Mouse (Mus musculus) C2C12 (cell line): ENCODE data around the gene Azi2. TPM values are rescaled to one million over a fixed set of nuclear protein-coding genes. Genes with fewer than 3 reads are reported as not detected.

Source experiments
- H3K27me3 ChIP-seq: one replicate; pipeline ENCODE4 v1.6.1; 2011; ENCODE audit not compliant: control insufficient read depth, insufficient read depth, insufficient read length
- H3K36me3 ChIP-seq: one replicate; pipeline ENCODE4 v1.6.1; 2011; ENCODE audit not compliant: control insufficient read depth, insufficient read depth
- H3K4me3 ChIP-seq: one replicate; pipeline ENCODE4 v1.5.1; 2011; ENCODE audit warnings: mild to moderate bottlenecking, control low read depth; ENCODE audit not compliant: poor library complexity, insufficient read depth, severe bottlenecking
- H3K79me2 ChIP-seq: one replicate; pipeline ENCODE4 v1.6.1; 2011; ENCODE audit not compliant: control insufficient read depth, insufficient read depth
- H3K79me3 ChIP-seq: one replicate; pipeline ENCODE4 v1.6.1; 2011; ENCODE audit warnings: low read depth, control low read depth
- H3ac ChIP-seq: one replicate; pipeline ENCODE3; 2011; ENCODE audit warnings: low read depth; ENCODE audit not compliant: control insufficient read depth, insufficient read length
- CEBPB ChIP-seq: IDR thresholded peaks from one replicate; pipeline ENCODE4 v1.6.1; 2011; ENCODE audit warnings: low read depth, mild to moderate bottlenecking, control low read depth, moderate library complexity
- CTCF ChIP-seq: IDR thresholded peaks from one replicate; pipeline ENCODE4 v1.5.1; 2011; ENCODE audit not compliant: control insufficient read depth, insufficient read depth, insufficient read length
- FOSL1 ChIP-seq: IDR thresholded peaks from one replicate; pipeline ENCODE4 v1.8.0; 2011; ENCODE audit warnings: mild to moderate bottlenecking, low read length; ENCODE audit not compliant: poor library complexity, insufficient read depth, severe bottlenecking
- MAX ChIP-seq: IDR thresholded peaks from one replicate; pipeline ENCODE4 v1.6.1; 2011; ENCODE audit warnings: mild to moderate bottlenecking, control low read depth
- MYOD1 ChIP-seq: IDR thresholded peaks from one replicate; pipeline ENCODE4 v1.6.1; 2011; ENCODE audit warnings: low read depth; ENCODE audit not compliant: control insufficient read depth, insufficient read length
- MYOG ChIP-seq: IDR thresholded peaks from one replicate; pipeline ENCODE4 v1.6.1; 2011; ENCODE audit not compliant: control insufficient read depth, insufficient read length; ENCODE audit errors: extremely low read depth
- USF1 ChIP-seq: IDR thresholded peaks from one replicate; pipeline ENCODE4 v1.6.1; 2011; ENCODE audit warnings: low read depth, mild to moderate bottlenecking, control low read depth, moderate library complexity
- microRNA-seq: library from miRNA; unstranded; fragments of <30 nt; microRNA quantifications from one replicate; pipeline ENCODE4, GENCODE M21; 2019; ENCODE audit warnings: borderline microRNAs expressed
- polyA plus RNA-seq: library from polyadenylated mRNA; unstranded; fragments of >200 nt; fragmentation: generic; extraction: Trizol; gene quantifications from one replicate; pipeline ENCODE4 v1.2.1, GENCODE M21; 2012; ENCODE audit warnings: missing spikeins

Gene Azi2
- polyA plus RNA-seq, 1 experiment: 14.4 TPM

DNA sequence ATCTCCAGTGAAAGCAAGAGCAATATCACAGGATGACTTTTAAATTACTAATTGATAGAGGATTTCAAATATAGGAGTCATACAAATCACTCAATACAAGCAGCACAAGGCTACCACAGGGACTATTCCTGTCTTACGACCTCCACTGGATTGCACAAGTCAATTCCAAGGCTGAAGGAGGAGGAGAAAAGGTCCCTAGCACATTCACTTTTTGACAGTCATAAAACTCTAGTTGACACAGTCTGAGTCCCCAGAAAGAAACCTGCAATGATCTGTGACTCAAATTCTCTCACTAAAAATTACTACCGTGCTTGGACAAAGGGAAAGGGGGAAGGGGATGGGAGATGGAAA is 70.0 kb downstream of the Azi2 start:
- H3K36me3 ChIP-seq: no peaks in the 10 kb centered on the region
- H3K4me3 ChIP-seq: no peak overlapping the region
- no peaks in the 10 kb centered on the region for H3K79me3 ChIP-seq
- no peak overlapping the region for H3ac ChIP-seq
- no peaks in the 10 kb centered on the region for H3K79me2 ChIP-seq
- no peaks in the 10 kb centered on the region for H3K27me3 ChIP-seq
- TF ChIP-seq MYOG (no peak), USF1 (no peak), CTCF (no peak), CEBPB (no peak), MAX (no peak), MYOD1 (no peak), FOSL1 (no peak)

Small RNAs within 50 kb of the gene (microRNA-seq; reads per million reads assigned to microRNA genes)
- not detected for gene Gm22008

Other genes with a start within 250 kb of the Azi2 start
- 18.5 TPM for gene Cmc1, start 109.7 kb downstream of the Azi2 start, polyA plus RNA-seq